Mouse (Mus musculus): ENCODE measurements around the gene Olfr9.
A peak's percentile ranks its signal among the peaks of the same experiment; 100 is the strongest.
"Not testable (repeated sequence)": the region's sequence is repeated elsewhere in the genome, so short reads cannot be mapped to it uniquely, and the experiment has no call there.

Gene Olfr9

GRCm38 (mm10) chr10:129004032-129004920 lies 15.0 kb downstream of the Olfr9 start:
- DNase-seq (ENCODE audit: low spot score) = no peak

GRCm38 (mm10) chr10:129010288-129010841 lies 21.1 kb downstream of the Olfr9 start, which contains the start of gene Olfr763:
Olfr763 (plus strand) TSS chr10:129010791.
- DNase-seq (ENCODE audit: low spot score) = no peak

- not testable (repeated sequence) for DNase-seq (ENCODE audit: low spot score)
Measured at GRCm38 (mm10) chr10:129011511-129011910, 22.3 kb downstream of the Olfr9 start.

GRCm38 (mm10) chr10:129014477-129014876 lies 25.2 kb downstream of the Olfr9 start:
- DNase-seq (ENCODE audit: low spot score) = no peak

- no peak for DNase-seq (ENCODE audit: low spot score)
Measured at GRCm38 (mm10) chr10:129023319-129023718, 34.1 kb downstream of the Olfr9 start.

- DNase-seq (ENCODE audit: low spot score) = peak; percentile 33
Measured at GRCm38 (mm10) chr10:129026018-129026662, 36.9 kb downstream of the Olfr9 start.

- DNase-seq (ENCODE audit: low spot score) = no peak
Measured at GRCm38 (mm10) chr10:129028343-129028742, 39.1 kb downstream of the Olfr9 start.

GRCm38 (mm10) chr10:129039796-129040195 lies 50.6 kb downstream of the Olfr9 start, which contains the start of gene Olfr764-ps1:
Olfr764-ps1 (minus strand) TSS chr10:129039896.
- DNase-seq (ENCODE audit: low spot score) = no peak
